Mouse (Mus musculus) thymus, postnatal 0 days (tissue): ENCODE measurements around the gene Insig1. TPM values are rescaled to one million over a fixed set of nuclear protein-coding genes. Genes with fewer than 3 reads are reported as not detected.

Experiments used
- DNase-seq: peaks from one replicate; pipeline ENCODE4 v3.0.0-alpha.2; 2015; ENCODE audit warnings: low spot score
- polyA plus RNA-seq: library from polyadenylated mRNA; unstranded; fragments of >200 nt; fragmentation: Nextera tagmentation; extraction: Ambion mirVana; gene quantifications from 2 replicates; pipeline ENCODE4 v1.2.1, GENCODE M21; 2015

Insig1 gene
- polyA plus RNA-seq, 1 experiment from 2014 or later: 46.5 TPM

DNA sequence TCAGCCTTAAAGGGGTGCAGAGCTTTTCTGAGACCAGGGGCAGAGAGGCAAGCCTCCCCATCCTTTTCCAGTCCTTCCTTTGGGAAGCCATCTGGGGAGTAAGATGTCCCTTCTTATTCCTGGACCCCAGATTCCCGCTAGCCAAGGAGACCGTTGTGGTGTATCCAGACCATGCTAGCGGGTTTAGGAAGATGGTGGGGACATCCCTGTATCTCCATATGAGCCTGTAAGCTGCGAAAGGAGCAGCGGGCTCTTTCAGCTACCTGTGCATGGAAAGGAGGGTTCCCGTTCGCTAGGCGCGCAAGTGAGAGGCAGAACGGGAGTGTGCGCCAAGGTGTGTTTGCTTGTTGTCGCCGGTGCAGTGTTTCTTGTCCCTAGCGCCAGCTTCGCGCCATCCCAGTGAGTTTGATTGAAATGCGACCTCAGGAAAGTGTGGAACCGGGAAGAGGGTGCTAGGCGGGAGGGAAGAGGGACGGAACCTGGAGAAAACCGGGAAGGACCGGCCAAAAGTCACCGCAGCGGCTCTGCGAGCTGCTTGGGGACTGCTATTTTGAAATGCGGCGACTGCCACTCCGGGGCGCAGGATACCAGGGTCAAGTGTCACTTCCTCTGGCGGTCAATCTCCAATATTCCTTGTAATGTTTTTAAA is 46.8 kb downstream of the Insig1 start:
- no peak for DNase-seq

DNA sequence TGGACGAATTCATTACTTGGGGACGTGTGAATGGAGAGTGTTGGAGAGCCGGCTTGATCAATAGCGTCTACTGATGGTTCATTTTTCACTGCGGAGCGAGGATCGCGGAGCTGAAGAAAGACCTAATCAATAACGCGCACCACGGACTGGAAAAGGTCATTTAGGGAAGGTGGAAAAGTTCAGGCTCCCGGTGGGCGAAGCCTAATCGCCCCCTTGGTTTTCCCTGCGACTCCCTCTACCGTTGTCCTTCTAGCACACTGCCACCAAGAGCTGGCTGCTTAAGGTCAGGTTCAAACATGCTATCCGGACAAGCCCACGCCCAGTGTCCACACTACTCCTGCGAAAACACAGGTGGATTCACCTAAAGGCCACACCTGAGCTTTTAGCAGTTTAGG is 47.4 kb downstream of the Insig1 start:
- DNase-seq: no peak

GRCm38 (mm10) chr5:28119576-28119975 is 48.4 kb downstream of the Insig1 start:
- DNase-seq: no peak

DNA sequence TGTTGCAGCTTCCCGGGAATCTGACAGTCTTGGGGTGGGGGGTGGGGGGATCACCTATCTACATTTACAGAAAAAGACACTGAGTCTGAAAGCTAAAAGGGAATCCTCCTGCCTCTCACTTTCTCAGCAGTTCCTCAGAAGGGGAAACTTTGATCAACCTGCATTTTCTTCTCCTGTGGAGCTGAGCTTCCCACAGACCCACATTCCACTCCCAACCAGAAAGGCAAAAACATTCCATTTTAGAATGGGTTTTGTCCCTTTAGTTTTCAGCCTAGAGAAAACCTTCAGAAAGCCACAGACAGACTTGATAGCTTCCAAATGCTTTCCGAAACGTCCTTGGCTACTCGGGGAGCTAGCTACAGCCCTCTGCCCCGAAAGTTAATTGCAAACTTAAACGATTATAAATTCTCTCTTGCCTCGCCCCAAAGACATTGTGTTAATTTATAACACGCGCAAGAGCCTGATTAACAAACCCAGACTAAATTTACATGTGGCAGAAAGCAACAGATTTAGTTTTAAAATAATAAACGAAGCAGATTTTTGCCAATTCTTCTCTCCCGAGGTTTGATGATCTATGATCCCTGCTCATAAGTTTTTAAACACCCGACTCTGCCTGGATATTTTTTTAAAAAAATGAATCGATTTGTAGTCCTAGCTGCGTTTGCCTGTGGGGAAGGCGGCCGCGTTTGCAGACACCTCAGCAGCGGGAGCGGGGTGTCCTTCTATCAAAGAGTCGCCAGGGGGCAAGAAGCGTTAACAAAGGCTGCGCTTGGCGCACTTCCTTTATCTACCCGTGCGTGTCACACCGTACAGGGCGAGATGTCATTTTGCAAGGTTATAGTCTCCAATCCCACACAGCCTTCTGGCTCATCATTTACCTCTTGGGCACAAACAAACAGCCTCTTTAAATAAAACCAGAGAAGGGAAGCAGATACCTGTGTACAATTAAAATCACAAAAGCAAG is 51.6 kb downstream of the Insig1 start:
- DNase-seq: peak; percentile 67

DNA sequence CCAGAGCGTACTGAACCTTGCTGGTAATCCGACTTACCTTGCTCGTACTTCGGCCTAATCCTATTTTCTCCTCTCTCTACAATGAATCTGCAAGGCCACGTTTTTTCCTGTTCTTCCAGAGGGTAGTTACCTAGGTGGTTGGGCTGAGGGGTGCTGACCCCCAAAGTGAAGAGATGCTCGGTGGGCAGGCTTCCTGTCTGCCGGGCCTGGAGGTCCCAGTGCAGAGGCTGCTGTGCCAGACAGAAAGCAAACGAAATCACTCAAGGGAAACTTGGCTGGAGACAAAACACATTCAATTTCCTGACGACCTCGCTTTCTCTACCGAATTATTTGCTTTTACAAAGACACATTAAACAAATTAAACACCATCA is 52.3 kb downstream of the Insig1 start:
- no peak for DNase-seq

- no peak for DNase-seq
These were observed 53.4 kb downstream of the Insig1 start for GRCm38 (mm10) chr5:28124321-28125230.

Other genes with a start within 250 kb of the Insig1 start
- gene Htr5a, start 229.2 kb upstream of the Insig1 start, polyA plus RNA-seq: not detected in 2 replicates
- gene En2, start 94.3 kb downstream of the Insig1 start, polyA plus RNA-seq: not detected in 2 replicates
- 0.10 TPM in 1 of 2 replicates, not detected in the other for gene Cnpy1, start 174.4 kb downstream of the Insig1 start, polyA plus RNA-seq
- gene Rbm33, start 245.8 kb downstream of the Insig1 start, polyA plus RNA-seq: 9.0 and 12.5 TPM in 2 replicates